Mouse (Mus musculus) cerebellum, adult 11 months (tissue): Measurements from ENCODE around the gene Rusc2.

Experiments
- DNase-seq: peaks from one replicate; pipeline ENCODE4 v3.0.0; 2022

Gene Rusc2

GRCm38 (mm10) chr4:43452315-43452714 lies 70.5 kb downstream of the Rusc2 start:
- DNase-seq: no peak

GRCm38 (mm10) chr4:43453413-43453812 lies 71.6 kb downstream of the Rusc2 start:
- no peak for DNase-seq

GRCm38 (mm10) chr4:43454041-43454836 lies 72.5 kb downstream of the Rusc2 start, which contains the start of gene Cd72:
Gene Cd72, minus strand, starts transcription at chr4:43454628.
- no peak for DNase-seq

- DNase-seq: no peak
Observed at GRCm38 (mm10) chr4:43456470-43456869, 74.7 kb downstream of the Rusc2 start.

- no peak for DNase-seq
Observed at GRCm38 (mm10) chr4:43457124-43457523, 75.3 kb downstream of the Rusc2 start.

- no peak for DNase-seq
Observed at GRCm38 (mm10) chr4:43463102-43463501, 81.3 kb downstream of the Rusc2 start.

- DNase-seq: no peak
Observed at GRCm38 (mm10) chr4:43465935-43466334, 84.2 kb downstream of the Rusc2 start.

GRCm38 (mm10) chr4:43466872-43467271 lies 85.1 kb downstream of the Rusc2 start:
- no peak for DNase-seq

- no peak for DNase-seq
Observed at GRCm38 (mm10) chr4:43470301-43470700, 88.5 kb downstream of the Rusc2 start.

- no peak for DNase-seq
Observed at GRCm38 (mm10) chr4:43473636-43474035, 91.9 kb downstream of the Rusc2 start.

- no peak for DNase-seq
Observed at GRCm38 (mm10) chr4:43476604-43477003, 94.8 kb downstream of the Rusc2 start.
